Mouse (Mus musculus) mouse trophoblast stem cell (cell line): ENCODE measurements around the gene Sez6l.

Experiments
- in situ Hi-C, 2 experiments: fragments of 300-500 bp; cut with MseI, MboI; formaldehyde crosslinking; loops; 2 replicates in 1 of 2; 3 replicates in 1 of 2; pipeline ENCODE4 v1.15.1; 2025

Sez6l gene

DNA sequence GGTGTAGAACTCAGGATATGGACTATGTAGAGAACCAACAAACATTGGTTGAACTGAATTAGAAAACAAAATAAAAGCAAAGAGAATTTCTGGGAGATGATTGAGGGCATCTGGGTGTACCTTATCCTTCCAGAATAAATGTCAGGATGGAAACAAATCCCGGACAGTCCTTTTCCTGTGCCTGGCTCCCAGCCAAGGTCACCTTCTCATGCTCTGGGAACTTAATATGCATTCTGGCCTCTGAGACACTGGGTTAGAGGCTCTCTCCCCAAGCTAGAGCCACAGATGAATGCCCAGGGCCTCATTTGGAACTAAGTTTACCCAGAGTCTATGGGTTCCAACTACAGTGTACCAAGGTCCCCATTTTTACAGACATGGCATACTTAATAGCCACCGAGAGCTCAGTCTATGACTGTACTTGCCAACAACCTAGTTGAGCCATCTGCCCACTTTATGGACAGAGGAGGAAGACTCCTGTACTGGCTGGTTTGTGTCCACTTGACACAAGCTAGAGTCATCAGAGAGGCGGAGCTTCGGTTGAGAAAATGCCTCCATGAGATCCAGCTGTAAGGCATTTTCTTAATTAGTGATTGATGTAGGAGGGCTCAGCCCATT, 7.3 kb upstream of the Sez6l start:
- in situ Hi-C loops = no loop called here

DNA sequence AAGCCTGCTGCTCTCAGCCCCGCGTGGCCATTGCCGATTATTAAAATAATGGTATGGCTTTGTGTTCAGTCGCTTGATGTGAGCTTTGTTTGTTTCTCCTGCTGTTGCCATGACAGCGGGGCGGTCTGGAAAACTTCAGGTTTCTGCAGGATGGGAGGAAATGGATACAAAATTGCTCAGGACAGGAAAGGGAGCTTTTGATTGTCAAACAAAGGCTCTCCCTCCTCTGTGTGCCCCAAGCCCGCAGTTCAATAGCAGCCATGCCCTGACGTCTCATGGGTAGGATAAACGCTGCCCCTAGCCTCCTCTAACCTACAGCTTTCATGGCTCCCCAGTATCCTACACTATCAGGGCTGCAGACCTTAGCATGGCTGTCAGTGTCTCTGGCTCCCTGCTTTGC, 6.3 kb upstream of the Sez6l start:
- in situ Hi-C loops = no loop called here

DNA sequence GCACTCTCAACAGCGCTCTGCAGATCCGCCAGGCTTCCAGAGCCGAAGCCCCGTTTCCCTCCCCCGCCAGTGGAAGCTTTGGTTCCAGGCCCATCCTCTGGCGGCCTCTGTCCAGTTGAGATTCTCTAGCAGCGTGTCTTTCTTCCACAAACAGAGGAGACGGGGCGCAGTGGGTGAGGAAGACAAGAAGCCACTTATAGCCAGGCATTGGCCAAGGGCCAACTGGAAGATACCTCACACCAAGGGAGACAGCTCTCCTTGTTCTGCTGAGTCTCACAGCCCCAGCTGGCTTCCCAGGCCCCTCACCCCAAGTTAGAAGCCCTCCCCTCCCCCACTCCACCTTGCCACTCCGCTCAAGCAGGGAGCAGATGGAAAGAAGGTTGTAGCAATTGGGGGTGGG, 765 bp upstream of the Sez6l start:
- in situ Hi-C loops = no loop called here

DNA sequence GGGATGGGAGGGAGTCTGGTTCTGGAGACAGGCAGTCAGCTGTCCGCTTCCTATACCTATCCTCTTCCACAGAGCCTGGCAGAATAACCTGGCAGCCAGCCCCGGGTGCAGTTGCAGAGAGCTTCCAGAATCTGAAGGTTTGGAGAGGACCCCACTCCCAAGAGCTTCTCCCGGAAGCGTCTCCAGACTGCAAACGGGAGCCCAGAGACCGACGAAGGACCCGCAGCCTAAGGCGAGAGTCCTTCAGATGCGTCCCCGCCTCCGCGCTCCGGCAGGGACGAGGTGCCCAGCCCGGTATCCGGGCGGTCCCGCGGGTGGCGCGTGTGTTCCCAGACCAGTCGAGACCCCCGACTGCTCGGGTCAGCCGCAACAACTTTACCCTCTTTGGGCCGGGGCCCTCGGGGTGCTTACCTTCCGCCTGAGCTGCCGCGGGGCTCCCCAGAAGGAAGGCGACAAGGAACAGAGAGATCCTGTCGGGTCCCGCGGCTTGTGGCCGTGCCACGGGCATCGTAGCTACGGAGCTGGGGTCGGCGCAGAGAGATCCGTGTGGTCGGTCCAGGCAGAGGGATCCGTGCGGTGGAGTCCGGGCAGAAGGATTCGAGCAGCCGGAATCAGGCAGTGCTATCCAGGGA, 508 bp downstream of the Sez6l start:
- in situ Hi-C loops = no loop called here

DNA sequence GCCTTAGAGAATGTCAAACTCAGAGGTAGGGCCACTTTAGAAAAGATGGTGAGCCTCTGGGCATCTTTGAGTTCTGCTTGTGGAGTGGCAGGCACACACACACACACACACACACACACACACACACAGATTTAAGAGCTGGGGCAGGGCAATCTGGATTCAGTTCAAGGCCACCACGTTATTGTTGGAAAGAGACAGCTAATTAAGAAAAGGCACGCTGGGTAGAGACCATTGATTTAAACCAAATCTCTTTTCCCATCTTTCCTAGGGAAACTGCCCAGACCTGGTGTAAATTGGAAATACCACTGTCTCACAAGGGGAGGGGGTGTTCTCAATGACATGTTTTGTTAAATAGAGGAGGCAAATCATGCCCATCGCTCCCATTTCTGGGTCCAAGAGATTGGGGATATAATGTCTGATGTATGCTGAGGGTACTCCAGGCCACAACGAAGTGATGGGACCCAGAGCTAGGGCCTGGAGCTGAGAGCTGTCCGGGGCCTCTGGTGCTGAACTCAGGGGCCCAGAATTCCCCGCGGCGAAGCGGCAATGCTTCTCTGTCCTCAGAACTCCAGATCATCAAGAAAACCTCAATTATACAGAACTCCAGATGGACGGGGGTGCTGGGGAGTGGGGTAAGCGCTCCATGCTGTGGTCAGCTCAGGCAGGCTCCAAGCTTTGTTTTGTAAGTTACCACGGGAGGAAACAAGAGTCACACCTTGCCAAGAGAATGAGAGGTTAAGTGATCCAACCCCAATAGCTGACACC, 1.7 kb downstream of the Sez6l start:
- in situ Hi-C loops = no loop called here

DNA sequence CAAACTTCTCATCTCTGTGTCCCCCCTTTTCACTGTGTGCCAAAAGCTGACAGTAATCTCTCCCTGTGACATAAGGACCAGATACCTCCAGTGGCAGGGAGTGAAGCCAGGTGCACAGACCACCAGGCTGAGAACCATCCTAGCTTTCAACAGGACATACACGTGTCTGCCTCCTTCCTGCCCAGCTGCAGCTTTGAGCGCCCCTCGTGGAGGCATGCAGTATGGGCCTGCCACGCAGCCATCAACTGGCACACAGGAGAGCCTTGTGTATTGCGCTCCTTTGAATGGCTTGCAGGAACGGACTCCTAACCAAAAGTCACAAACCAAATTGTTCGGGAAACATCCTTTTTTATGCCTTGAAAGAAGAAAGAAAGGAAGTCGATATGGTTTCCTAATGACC, 3.1 kb downstream of the Sez6l start:
- in situ Hi-C loops = no loop called here

DNA sequence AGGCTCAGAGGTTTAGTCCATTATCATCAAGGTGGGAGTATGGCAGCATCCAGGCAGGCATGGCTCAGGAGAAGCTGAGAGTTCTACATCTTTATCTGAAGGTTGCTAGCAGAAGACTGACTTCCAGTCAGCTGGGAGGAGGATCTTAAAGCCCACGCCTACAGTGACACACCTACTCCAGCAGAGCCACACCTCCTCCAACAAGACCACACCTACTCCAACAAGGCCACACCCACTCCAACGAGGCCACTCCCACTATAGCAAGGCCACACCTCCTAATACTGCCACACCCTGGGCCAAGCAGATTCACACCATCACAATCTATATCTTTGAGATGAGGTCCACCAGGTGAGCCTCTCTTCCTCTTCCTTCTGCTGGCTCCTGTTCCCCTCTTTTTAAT, 4.8 kb downstream of the Sez6l start:
- in situ Hi-C loops = no loop called here

DNA sequence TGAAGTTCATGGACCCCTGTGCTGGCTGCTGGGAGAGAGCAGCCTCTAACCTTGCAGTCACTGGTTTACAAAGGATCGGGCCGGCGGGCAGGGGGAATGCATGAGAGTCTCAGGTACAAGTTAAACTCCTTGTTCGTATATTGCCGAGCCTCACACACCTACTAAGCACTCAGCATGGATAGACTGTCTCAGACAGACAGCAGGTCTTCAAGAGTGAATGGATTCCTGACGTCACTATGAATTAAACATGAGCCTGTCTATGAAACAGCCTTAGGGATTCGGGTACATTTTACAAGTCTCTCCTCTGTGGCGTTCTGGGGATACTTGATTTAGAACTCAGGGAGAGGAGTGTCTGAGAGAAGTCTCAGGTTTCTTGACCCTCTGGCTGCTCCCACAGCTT, 11.5 kb downstream of the Sez6l start:
- in situ Hi-C loops = no loop called here

DNA sequence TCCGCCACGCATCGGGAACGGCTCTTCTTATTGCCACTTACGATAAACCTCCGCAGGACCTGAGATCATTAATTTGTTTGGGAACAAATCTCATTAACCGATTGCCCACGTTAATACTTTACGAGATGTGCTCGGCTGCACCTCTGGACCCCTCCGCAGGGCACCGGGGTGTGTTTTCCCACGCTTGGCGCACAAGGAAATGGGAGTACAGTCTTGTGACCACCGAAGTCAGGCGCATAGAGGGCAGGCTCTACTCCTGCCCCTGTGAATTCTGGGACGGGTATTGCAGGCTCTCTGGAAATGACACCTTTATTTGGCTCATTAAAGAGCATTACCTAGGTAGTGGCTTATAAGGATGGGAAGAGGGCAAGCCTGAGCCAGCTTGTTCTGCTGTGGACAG, 11.9 kb downstream of the Sez6l start:
- in situ Hi-C loops = no loop called here

DNA sequence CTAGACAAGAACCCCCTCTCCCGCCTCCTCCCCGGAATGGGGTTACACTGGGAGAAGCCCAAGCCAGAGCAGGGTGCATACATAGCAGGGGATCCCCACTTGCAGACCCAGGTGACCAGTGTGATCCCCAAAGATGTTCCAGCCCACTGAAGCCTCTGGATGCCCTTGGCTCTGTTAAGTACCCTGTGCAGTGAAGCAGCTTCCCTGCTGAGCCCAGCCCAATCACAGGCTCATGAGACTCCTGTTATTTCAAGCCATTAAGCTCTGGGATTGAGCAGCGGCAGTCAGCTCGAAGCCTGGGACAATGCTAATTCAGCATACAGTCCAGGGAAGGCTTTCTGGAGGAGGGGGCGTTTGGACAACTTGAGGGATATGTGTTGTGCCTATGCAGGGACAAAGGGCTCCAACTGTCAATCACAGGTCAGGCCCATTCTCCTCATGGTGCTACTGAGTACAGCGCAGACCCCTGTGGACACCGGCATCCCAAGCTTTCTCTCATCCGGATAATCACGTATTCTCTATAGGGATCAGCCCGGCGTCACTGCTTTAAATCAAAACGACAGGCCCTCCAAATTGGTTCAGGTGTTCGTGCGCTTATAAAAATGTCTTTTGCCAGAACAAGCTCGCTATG, 16.0 kb downstream of the Sez6l start:
- in situ Hi-C loops = no loop called here

DNA sequence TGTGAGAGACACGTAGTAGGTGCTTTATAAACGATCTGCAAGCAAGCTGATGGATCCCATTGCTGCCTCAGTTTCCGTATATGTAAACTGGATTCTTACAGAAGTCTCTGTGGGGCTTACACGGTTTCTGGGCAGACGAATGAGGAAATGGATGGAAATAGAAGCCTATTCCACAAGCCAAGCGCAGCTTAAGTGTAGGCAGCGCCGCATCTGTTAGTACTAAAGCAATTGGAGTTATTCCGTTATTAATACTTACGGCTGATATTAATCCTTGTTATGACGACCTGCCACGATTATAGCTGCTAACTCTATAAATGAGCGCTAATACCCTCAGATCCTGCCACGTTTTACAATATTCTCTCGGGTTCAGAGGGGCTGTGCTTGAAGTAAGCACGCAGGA, 16.8 kb downstream of the Sez6l start:
- in situ Hi-C loops = no loop called here

DNA sequence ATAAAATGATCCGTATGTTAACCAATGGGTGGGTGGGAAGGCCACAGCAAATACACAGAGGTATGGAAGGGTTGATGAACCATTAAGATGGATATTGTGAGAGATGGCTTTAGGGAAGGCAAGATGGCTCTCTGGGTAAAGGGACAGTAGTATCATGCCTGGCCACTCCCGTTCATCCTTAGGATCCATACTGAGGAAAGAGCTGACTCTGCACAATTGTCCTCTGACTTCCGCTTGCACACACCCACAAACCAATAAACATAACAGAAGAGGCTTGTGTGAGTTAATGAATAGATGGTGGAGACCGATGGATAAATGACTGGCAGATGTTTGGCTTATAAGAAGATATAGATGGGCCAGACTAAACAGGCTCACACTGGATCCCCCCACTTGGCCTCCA, 19.6 kb downstream of the Sez6l start:
- in situ Hi-C loops = no loop called here

DNA sequence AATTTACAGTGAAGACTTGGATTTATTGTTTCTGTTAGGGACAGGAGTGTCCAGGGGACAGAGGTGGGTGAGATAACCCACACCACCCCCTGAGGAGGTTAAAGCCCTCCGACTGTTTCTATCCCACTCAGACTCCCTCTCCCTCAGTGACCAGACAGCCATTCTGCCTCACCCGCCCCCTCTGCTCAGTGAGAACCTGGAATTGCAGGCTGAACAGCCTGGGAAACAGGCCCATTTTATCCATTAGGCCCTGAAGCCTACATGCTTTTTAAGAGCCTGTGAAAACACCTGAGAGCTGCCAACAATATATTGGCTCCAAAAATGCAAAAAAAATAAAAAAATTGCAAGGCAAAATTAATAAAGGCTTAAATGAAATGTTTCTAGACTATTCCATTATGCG, 20.3 kb downstream of the Sez6l start:
- in situ Hi-C loops = no loop called here

DNA sequence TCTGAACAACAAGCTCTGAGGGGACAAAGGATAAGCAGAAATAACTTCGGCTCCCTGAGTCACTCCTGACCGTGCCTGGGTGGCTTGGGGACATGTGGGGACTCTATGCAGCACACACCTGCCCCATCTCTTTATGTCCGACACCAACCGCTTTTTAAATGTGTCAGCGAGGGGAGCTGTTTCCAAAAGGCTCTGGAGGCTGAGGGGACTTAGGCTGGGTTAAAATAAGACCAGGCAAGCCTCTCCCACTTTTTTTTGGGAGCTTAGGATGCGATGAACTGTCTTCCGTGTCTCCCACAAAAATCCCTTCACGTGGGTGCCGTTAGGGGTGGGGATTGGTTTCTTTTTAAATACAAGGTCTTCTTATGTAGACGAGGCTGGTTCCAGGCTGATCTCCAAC, 22.5 kb downstream of the Sez6l start:
- in situ Hi-C loops = no loop called here

DNA sequence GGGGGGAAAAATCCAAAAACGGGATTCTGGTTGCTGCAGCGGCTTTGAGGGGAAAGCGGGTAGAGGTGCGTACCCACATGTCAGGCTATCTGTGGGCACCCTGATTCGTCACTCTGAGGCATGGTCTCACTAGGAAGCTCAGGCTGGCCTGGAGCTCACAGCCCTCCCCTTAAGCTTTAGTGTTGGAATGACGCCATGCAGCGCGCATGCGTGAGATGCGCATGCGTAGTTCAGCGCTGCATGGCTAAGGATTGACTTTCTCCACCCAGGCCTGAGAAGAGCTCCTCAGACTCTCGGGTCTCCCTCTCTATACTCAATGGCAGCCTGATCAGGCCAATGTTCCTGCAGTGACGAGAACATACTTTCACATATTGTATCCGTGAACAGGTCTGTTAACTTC, 24.2 kb downstream of the Sez6l start:
- in situ Hi-C loops = no loop called here

DNA sequence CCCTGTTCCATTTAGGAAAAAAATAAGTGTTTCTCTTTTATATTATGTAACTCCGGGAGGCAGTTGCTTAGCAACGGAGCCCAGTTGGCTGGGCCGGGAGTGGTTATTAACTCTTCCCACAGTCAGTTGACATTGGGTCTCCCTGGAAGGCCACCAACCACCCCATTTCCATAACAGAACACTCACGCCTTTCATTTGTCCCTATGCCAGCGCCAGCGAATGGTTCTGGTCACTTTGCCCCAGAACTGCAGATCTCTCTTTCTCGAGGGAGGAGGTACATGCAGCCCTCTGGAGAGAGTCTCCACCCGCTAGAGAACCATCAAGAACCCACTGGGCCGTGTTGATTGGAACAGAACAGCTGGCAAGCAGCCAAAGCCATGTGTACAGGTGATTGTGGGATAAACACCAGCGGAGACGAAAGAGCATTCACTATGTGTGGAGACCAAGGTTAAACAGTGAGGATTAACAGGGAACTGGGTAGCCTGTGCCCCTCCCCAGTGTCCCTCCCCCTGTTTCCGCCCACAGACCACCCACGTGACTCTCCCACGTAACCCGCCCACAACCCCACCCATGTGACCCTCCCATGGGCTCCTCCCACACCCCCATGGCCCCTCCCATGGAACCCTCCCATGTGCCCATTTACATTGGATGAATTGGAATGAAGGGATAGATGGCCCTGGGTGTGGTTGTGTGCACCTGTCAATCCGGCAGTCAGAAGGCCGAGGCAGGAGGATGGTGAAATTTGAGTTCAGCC, 24.8 kb downstream of the Sez6l start:
- in situ Hi-C loops = no loop called here

DNA sequence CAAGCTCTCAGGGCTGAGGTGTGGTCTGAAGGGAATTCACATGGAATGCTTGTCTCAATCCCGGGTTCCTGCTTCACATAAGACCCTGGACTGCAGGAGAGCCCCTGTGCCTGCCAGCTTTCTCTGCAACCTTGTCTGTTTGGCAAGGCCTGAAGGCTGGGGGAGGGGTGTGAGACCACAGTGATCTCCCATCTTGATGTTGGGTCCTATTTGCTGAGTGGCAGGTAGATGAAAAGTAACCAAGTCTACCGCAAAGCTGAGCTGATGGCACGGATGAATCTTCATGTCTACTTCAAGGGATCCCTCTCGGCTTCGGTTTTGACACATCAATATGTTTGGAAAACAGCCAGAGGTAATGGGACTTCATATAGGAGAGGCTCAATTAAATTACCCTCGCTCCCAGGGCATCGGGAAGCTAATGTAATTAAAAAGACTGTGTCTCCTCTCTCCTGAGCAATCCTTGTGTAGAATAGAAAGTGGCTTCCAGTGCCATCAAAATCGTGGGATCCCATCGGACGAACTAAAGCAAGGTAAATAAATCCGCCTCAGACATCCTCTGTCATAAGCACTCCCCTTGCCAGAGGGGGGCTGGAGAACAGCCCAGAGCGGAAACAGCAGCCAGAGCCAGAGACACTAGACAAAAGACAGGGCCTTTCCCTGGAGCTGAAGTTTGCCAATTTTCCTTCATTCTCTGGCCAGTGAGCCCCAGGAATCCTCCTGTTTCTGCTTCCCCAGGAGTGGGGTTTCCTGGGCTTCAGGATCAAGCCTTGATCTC, 28.0 kb downstream of the Sez6l start:
- in situ Hi-C loops = no loop called here

DNA sequence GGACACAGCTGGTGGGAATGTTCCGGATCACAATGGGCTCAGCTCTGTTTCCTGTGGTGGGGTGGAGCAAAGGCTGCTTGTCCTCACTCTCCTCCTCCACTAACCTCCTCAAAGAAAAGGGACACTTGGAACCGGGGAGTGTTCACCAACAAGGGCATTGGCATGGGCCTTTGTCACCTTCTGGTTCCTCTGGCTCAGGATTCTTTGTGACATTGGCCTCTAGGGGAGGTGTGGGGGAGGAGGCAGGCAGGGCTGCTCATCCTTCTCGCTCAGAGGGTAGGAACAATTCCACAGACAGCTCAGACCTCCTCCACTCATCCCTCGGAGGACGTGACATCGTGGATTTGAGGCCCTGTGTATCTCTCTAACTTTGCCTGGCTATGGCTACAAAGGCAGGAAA, 30.2 kb downstream of the Sez6l start:
- in situ Hi-C loops = no loop called here

DNA sequence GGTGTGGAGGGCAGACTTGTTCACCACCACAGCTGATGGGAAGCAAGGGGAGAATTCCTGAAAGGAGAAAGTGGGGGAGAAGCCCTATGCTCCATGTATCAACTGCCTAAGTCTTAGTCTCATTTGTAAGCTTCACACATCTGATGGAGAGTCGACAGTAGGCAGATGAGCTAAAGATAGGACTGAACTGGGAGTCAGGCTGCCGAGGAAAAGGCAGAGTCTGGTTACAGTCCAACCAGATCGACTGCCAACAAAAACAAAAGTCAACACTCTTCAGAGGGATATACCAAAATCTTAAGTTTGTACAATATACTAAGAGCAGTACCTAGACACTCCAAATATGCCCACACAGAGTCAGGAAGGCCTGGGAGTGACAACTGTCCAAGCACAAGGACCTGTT, 38.7 kb downstream of the Sez6l start:
- in situ Hi-C loops = no loop called here

DNA sequence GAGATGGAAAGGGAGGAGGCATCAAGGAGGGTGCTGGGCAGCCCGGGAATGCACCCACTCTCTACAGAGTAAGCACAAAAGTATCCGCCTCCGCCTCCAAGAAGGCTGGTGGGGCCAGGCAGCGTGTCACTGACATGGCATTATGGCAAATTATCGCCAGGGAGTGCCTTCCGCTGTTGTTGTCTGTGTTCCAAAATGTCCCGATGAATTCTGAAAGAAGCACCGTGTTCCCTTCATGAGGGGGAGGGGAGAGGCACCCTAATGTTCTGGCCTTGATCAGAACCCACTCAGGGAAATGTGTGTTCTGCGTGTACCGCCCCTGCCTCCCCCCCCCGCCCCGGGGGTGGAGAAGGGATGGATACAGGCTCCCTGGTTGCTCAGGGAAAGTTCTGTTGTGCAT, 41.1 kb downstream of the Sez6l start:
- in situ Hi-C loops = no loop called here

DNA sequence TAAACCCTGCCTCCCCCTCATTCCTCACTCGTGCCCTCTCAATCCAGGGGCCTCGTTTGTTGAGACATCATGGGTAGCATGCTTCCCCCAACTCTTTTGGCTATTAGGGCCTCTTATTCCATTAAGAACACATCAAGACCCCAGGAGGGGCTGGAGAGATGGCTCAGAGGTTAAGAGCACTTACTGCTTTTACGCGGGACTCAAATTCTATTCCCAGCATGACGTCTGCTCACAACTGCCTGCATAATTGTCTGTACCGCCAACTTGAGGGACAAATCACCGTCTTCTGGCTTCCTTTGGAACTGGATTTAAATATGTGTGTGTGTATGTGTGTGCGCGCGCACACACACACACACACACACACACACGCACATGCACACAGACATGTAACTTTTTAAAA, 42.8 kb downstream of the Sez6l start:
- in situ Hi-C loops = no loop called here
